Mouse (Mus musculus) adrenal gland, adult 2 months (tissue): ENCODE measurements at regions not wholly inside any gene's neighbourhood (a gene's known extent, or its start where the extent isn't known, plus 50 kb on each side); places are given as distances from the start of the nearest gene placed in this dataset.
A peak's percentile ranks its signal among the peaks of the same experiment; 100 is the strongest.

Source experiments
- DNase-seq: peaks from one replicate; pipeline ENCODE4 v3.0.0; 2021

- DNase-seq = no peak
These were observed 59.8 kb upstream of the Speer4c start for GRCm38 (mm10) chr5:15773839-15774238.

GRCm38 (mm10) chr5:15774567-15774966 is 60.5 kb upstream of the Speer4c start:
- DNase-seq = peak; percentile 42

- no peak for DNase-seq
These were observed 62.0 kb upstream of the Speer4c start for GRCm38 (mm10) chr5:15776106-15776505.

- DNase-seq = no peak
These were observed 89.5 kb upstream of the Speer4c start for GRCm38 (mm10) chr5:15803583-15803982.

DNA sequence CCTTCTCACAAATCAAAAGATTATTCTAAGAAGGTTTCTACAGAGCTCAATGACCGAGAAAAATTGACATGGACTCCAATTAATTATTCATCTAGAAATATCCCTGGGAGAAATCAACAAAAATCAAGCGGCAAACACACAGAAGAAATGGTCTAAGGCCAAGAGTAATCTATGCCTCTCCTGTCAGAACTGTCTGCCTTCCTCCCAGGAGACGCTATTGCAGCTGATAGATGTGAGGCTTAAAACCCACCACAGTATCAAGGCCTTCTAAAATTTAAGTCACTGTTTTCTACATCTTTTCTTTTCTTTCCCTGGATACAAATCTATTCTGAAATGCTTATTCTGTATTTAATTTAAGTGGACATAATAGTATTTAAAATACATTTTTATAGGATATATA is 102.8 kb upstream of the Speer4c start:
- no peak for DNase-seq

GRCm38 (mm10) chr5:15817366-15817765 is 103.3 kb upstream of the Speer4c start:
- no peak for DNase-seq

DNA sequence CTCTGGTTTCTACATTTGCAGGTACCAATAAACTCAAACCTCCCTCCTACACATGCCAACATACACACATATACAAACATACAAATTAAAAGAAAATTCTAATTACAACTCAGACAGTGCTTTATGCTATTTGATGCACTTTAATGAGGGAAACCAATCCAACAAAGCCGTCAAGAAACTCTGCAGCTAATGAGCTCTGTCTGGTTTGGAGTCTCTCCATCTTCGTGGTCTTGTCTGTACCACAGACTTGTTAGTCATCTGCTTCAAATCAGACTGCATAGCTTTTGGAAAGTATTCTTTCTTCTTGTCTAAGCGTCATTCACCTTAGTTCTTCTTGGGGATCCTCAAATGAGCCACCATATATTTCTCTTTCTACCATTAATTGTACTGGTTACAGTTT is 108.9 kb upstream of the Speer4c start:
- no peak for DNase-seq

- DNase-seq = no peak
These were observed 103.0 kb upstream of the Cacna2d1 start for GRCm38 (mm10) chr5:15831527-15831926.

DNA sequence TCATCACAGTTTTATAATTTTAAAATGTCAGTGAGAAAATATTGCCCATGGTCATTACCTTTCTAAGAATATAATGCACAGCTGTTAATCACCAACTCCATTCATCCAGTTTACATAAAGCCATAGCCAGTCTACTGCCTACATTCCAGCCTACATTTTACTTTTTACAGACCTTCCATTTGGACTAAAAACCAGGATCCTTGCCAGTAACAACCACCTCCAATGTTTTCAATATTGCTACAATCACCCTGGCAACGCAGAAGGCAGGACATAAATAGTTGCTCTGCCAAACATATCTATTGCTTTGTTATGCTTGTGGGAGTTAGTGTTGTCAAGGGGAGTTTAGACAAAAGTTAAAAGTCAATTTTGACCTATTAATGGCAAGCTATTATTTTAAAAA is 102.2 kb upstream of the Cacna2d1 start:
- no peak for DNase-seq

GRCm38 (mm10) chr5:15838108-15838972 is 96.2 kb upstream of the Cacna2d1 start:
- peak; percentile 73 for DNase-seq

- no peak for DNase-seq
These were observed 87.7 kb upstream of the Cacna2d1 start for GRCm38 (mm10) chr5:15846790-15847189.

DNA sequence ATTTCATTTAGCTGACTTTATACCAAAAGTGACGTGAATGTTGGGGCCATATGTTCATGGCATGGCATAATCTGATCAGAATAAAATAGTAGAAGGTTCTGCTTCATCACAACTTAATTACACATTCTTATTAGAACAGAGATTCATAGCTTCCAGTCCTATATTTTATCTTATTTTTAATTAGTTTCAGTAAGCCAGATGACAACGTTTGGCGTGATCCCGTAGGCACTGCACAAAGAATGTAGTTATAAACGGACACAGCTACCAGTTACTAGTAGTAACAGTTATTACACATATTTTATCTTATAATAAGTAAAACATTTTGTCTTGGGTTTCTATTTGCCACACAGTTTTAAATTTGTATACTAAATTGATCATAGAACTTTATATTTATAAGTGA is 85.0 kb upstream of the Cacna2d1 start:
- no peak for DNase-seq

- no peak for DNase-seq
These were observed 84.2 kb upstream of the Cacna2d1 start for GRCm38 (mm10) chr5:15850126-15850801.

- no peak for DNase-seq
These were observed 79.7 kb upstream of the Cacna2d1 start for GRCm38 (mm10) chr5:15854752-15855151.

- DNase-seq = no peak
These were observed 77.5 kb upstream of the Cacna2d1 start for GRCm38 (mm10) chr5:15857034-15857433.

- no peak for DNase-seq
These were observed 60.4 kb upstream of the Cacna2d1 start for GRCm38 (mm10) chr5:15874065-15874464.

GRCm38 (mm10) chr5:15883004-15883403 is 51.5 kb upstream of the Cacna2d1 start:
- no peak for DNase-seq
